Mouse (Mus musculus): Measurements from ENCODE around the gene Pou3f1.

Pou3f1 gene

GRCm38 (mm10) chr4:124658412-124658851 lies 1.8 kb downstream of the Pou3f1 start:
- no peak for DNase-seq

- no peak for DNase-seq
These were observed 2.9 kb downstream of the Pou3f1 start for GRCm38 (mm10) chr4:124659251-124660217.

GRCm38 (mm10) chr4:124660603-124661002 lies 4.0 kb downstream of the Pou3f1 start:
- DNase-seq, result no peak

- DNase-seq, result no peak
These were observed 6.4 kb downstream of the Pou3f1 start for GRCm38 (mm10) chr4:124663034-124663433.

GRCm38 (mm10) chr4:124664185-124664584 lies 7.6 kb downstream of the Pou3f1 start:
- DNase-seq, result no peak

GRCm38 (mm10) chr4:124664604-124665003 lies 8.0 kb downstream of the Pou3f1 start:
- DNase-seq, result no peak

- no peak for DNase-seq
These were observed 10.9 kb downstream of the Pou3f1 start for GRCm38 (mm10) chr4:124667476-124668033.

GRCm38 (mm10) chr4:124668078-124668477 lies 11.5 kb downstream of the Pou3f1 start:
- DNase-seq, result no peak

- DNase-seq, result peak; percentile 67
These were observed 13.6 kb downstream of the Pou3f1 start for GRCm38 (mm10) chr4:124670232-124670631.

GRCm38 (mm10) chr4:124671583-124671982 lies 15.0 kb downstream of the Pou3f1 start:
- no peak for DNase-seq

GRCm38 (mm10) chr4:124672347-124673320 lies 16.0 kb downstream of the Pou3f1 start:
- no peak for DNase-seq

GRCm38 (mm10) chr4:124674334-124675032 lies 17.9 kb downstream of the Pou3f1 start:
- DNase-seq, result no peak

- DNase-seq, result peak; percentile 51
These were observed 18.4 kb downstream of the Pou3f1 start for GRCm38 (mm10) chr4:124675037-124675436.

GRCm38 (mm10) chr4:124675958-124676357 lies 19.4 kb downstream of the Pou3f1 start:
- no peak for DNase-seq

GRCm38 (mm10) chr4:124682270-124682669 lies 25.7 kb downstream of the Pou3f1 start:
- DNase-seq, result no peak

- DNase-seq, result no peak
These were observed 26.9 kb downstream of the Pou3f1 start for GRCm38 (mm10) chr4:124683474-124683873.

GRCm38 (mm10) chr4:124685004-124685403 lies 28.4 kb downstream of the Pou3f1 start:
- no peak for DNase-seq

GRCm38 (mm10) chr4:124685453-124685852 lies 28.8 kb downstream of the Pou3f1 start:
- no peak for DNase-seq

- DNase-seq, result no peak
These were observed 29.3 kb downstream of the Pou3f1 start for GRCm38 (mm10) chr4:124685897-124686402.

- DNase-seq, result no peak
These were observed 34.8 kb downstream of the Pou3f1 start for GRCm38 (mm10) chr4:124691455-124691854.

GRCm38 (mm10) chr4:124692416-124692861 lies 35.8 kb downstream of the Pou3f1 start:
- DNase-seq, result no peak

All from kidney, adult 9 months (tissue).